Comparison of ENCODE assay signal across 25 mouse cellular contexts in genomic region chrX:18462879-18463278, GRCm38 (mm10). TPM values are rescaled to one million over a fixed set of nuclear protein-coding genes. Genes with fewer than 3 reads are reported as not detected.
DNase-seq lines count a peak whose midpoint lies in the region; ATAC-seq and TF ChIP-seq lines count a peak whose summit lies in the region.
"Had no signal": no experiment of that assay in that cellular context is flagged by ENCODE, and none has a peak within 500 bp of the region (broad histone marks: within the 10 kb centered on the region; RNA-seq: fewer than 3 reads in every experiment).

No protein-coding gene starts in this region.

- H3K4me1 ChIP-seq in heart, adult 2 months (ENCODE audit: control insufficient read depth, insufficient read depth, low read length) = no peaks in the 10 kb centered on the region
- H3K4me1 ChIP-seq in kidney, adult 2 months (ENCODE audit: control insufficient read depth, insufficient read depth, low read length) = no peaks in the 10 kb centered on the region; the same call in 1 of the 2 replicates
- no peaks in the 10 kb centered on the region for H3K4me1 ChIP-seq in kidney, embryonic 15.5 days
- no peaks in the 10 kb centered on the region for H3K4me1 ChIP-seq in kidney, embryonic 16.5 days (ENCODE audit: insufficient read depth, low read length)

- no peaks in the 10 kb centered on the region for H3K27me3 ChIP-seq in heart, adult 2 months (ENCODE audit: control insufficient read depth, insufficient read depth, low read length)
- no peaks in the 10 kb centered on the region for H3K27me3 ChIP-seq in kidney, adult 2 months (replicated peaks; ENCODE audit: control insufficient read depth, insufficient read depth, low read length)
- no peaks in the 10 kb centered on the region for H3K27me3 ChIP-seq in kidney, embryonic 15.5 days
- no peaks in the 10 kb centered on the region for H3K27me3 ChIP-seq in kidney, embryonic 16.5 days (ENCODE audit: insufficient read depth, low read length)
- H3K27me3 ChIP-seq: CH12.LX had no signal

- intact Hi-C loops in heart, adult 2 months (cut with DNase I) = no loop called here

- no peaks in the 10 kb centered on the region for H3K79me2 ChIP-seq in heart, adult 2 months (replicated peaks; ENCODE audit: control insufficient read depth, insufficient read depth, low read length)

- H3K9ac ChIP-seq in heart, adult 2 months (ENCODE audit: low read depth, low read length) = no peak overlapping the region
- H3K9ac ChIP-seq in kidney, embryonic 15.5 days = no peak overlapping the region
- H3K9ac ChIP-seq in kidney, embryonic 16.5 days (replicated peaks; ENCODE audit: low read length) = no peak overlapping the region

- peak overlapping the region; percentile 28; the same call in 1 of the 2 replicates for H3K27ac ChIP-seq in heart, adult 2 months
- H3K27ac ChIP-seq in kidney, adult 2 months (ENCODE audit: insufficient read depth, low read depth, low read length) = no peak overlapping the region
- no peak overlapping the region for H3K27ac ChIP-seq in kidney, embryonic 15.5 days
- H3K27ac ChIP-seq in kidney, embryonic 16.5 days (ENCODE audit: low read length) = peak overlapping the region; percentile 15; the same call in 1 of the 2 replicates

- WGBS in heart, adult 2 months = 74% methylated on average over 1 of the region's 1 CpGs
- 50% methylated on average over 1 of the region's 1 CpGs for WGBS in kidney, adult 2 months
- 68% methylated on average over 1 of the region's 1 CpGs for WGBS in kidney, embryonic 15.5 days
- WGBS in kidney, embryonic 16.5 days = 76% methylated on average over 1 of the region's 1 CpGs

- no peaks in the 10 kb centered on the region for H3K36me3 ChIP-seq in heart, adult 2 months (ENCODE audit: control insufficient read depth, insufficient read depth, low read length)
- no peaks in the 10 kb centered on the region for H3K36me3 ChIP-seq in kidney, adult 2 months (ENCODE audit: control insufficient read depth, insufficient read depth, low read length)
- H3K36me3 ChIP-seq in kidney, embryonic 15.5 days = no peaks in the 10 kb centered on the region
- no peaks in the 10 kb centered on the region for H3K36me3 ChIP-seq in kidney, embryonic 16.5 days (ENCODE audit: insufficient read depth, low read length)
- H3K36me3 ChIP-seq: G1E had no signal

- H3K9me3 ChIP-seq in kidney, embryonic 15.5 days (replicated peaks) = no peaks in the 10 kb centered on the region
- no peaks in the 10 kb centered on the region for H3K9me3 ChIP-seq in kidney, embryonic 16.5 days (ENCODE audit: low read length)
- H3K9me3 ChIP-seq: G1E had no signal

- no peak for TF ChIP-seq POLR2A in heart, adult 2 months (IDR thresholded peaks at IDR 0.05; ENCODE audit: insufficient read depth, low read depth, low read length)
- no peak for TF ChIP-seq POLR2A in kidney, adult 2 months (IDR thresholded peaks at IDR 0.05; ENCODE audit: low read depth, low read length)

- H3K4me3 ChIP-seq in heart, adult 2 months = no peak overlapping the region
- no peak overlapping the region for H3K4me3 ChIP-seq in kidney, adult 2 months (ENCODE audit: insufficient read depth, low read depth, low read length)
- H3K4me3 ChIP-seq in kidney, embryonic 15.5 days (replicated peaks) = no peak overlapping the region
- H3K4me3 ChIP-seq in kidney, embryonic 16.5 days (ENCODE audit: low read length) = no peak overlapping the region

- DNase-seq in heart, adult 2 months = no peak
- DNase-seq in heart, adult 11 months = no peak
- DNase-seq in kidney, adult 2 months = peak; percentile 1
- no peak for DNase-seq in kidney, adult 9 months
- DNase-seq in kidney, postnatal 25 days = no peak
- DNase-seq in kidney, adult 11 months = no peak
- DNase-seq: adrenal gland, adult 2 months; adrenal gland, adult 8-10 months; adrenal gland, postnatal 10 days; adrenal gland, postnatal 14 days; adrenal gland, postnatal 25 days; adrenal gland, postnatal 36 days; B cell, adult 2 months; cerebellum, adult 11 months; cerebellum, adult 11-12 months had no signal

- no peak overlapping the region for H3K4me2 ChIP-seq in kidney, embryonic 15.5 days
- no peak overlapping the region for H3K4me2 ChIP-seq in kidney, embryonic 16.5 days (replicated peaks; ENCODE audit: low read depth, low read length)

- TF ChIP-seq EP300 in heart, adult 2 months (IDR thresholded peaks at IDR 0.05; ENCODE audit: insufficient read depth, low read depth, low read length) = no peak

- no peak for TF ChIP-seq CTCF in heart, adult 2 months (IDR thresholded peaks at IDR 0.05)
- no peak for TF ChIP-seq CTCF in kidney, adult 2 months (conservative IDR thresholded peaks at IDR 0.05; ENCODE audit: insufficient read depth, insufficient read length, low read depth, low read length)

- ATAC-seq in kidney, embryonic 15.5 days (replicated peaks; ENCODE audit: low FRiP score) = peak; percentile 54; the same call in 1 of the 2 replicates
- ATAC-seq in kidney, embryonic 16.5 days (ENCODE audit: low FRiP score, low TSS enrichment) = peak; percentile 76; the same call in 1 of the 2 replicates
- ATAC-seq: activated CD4-positive, CD25-positive, alpha-beta regulatory T cell, adult 4 months; CD4-positive, CD25-positive, alpha-beta regulatory T cell, adult 4 months; Patski had no signal

RNA-seq across cellular contexts. Expression of gene 4930578C19Rik, which starts 1.7 kb away (rescaled TPM):
- total RNA-seq in heart, adult 2 months (2021) = 1 to 10 TPM; 6.2 to 6.7 TPM
- 6.2 and 9.9 TPM in 2 replicates for polyA plus RNA-seq in heart, adult 2 months (2012; rRNA removed)
- 1.7 and 1.8 TPM in 2 replicates for polyA plus RNA-seq in kidney, adult 2 months (2012; rRNA removed)
- polyA plus RNA-seq in kidney, embryonic 15.5 days (2015; fragmentation: Nextera tagmentation; extraction: Ambion mirVana) = 0.67 and 0.68 TPM in 2 replicates
- polyA plus RNA-seq in kidney, embryonic 16.5 days (2015; fragmentation: Nextera tagmentation; extraction: Ambion mirVana) = 0.78 and 0.82 TPM in 2 replicates
- total RNA-seq: CH12.LX, ES-E14, G1E, MEL had no signal
- polyA plus RNA-seq: activated CD4-positive, CD25-positive, alpha-beta regulatory T cell, adult 4 months; C2C12; CD4-positive, CD25-positive, alpha-beta regulatory T cell, adult 4 months; G1E; Patski had no signal

Comparison
In these comparisons a context has a peak if more than half of its experiments do, and no peak if none do; other contexts are left out.
1. H3K27ac ChIP-seq: peak in heart, adult 2 months (single experiment) and kidney, embryonic 16.5 days (single experiment); none in kidney, adult 2 months (single experiment) and kidney, embryonic 15.5 days (single experiment).